Mouse (Mus musculus) C2C12 (cell line): ENCODE results near the gene Slc44a1.

Experiments used
- CTCF ChIP-seq: IDR thresholded peaks from one replicate; pipeline ENCODE4 v1.5.1; 2011; ENCODE audit not compliant: control insufficient read depth, insufficient read depth, insufficient read length
- MAX ChIP-seq: IDR thresholded peaks from one replicate; pipeline ENCODE4 v1.6.1; 2011; ENCODE audit warnings: mild to moderate bottlenecking, control low read depth
- USF1 ChIP-seq: IDR thresholded peaks from one replicate; pipeline ENCODE4 v1.6.1; 2011; ENCODE audit warnings: low read depth, mild to moderate bottlenecking, control low read depth, moderate library complexity

GRCm38 (mm10) chr4:53537539-53537938 is 97.3 kb downstream of the Slc44a1 start:
- TF ChIP-seq CTCF (no peak), USF1 (no peak), MAX (no peak)
